Mouse (Mus musculus) lung, adult 2 months (tissue): Measurements from ENCODE around the gene Mterf1a. TPM values are rescaled to one million over a fixed set of nuclear protein-coding genes. Genes with fewer than 3 reads are reported as not detected.
"Not testable (repeated sequence)": the region's sequence is repeated elsewhere in the genome, so short reads cannot be mapped to it uniquely, and the experiment has no call there.

Experiments
- DNase-seq: peaks from one replicate; pipeline ENCODE4 v3.0.0; 2022
- H3K4me1 ChIP-seq: fragments of 200-500 bp; 2 replicates; pipeline ENCODE4 v1.6.1; 2011; ENCODE audit warnings: low read length; ENCODE audit not compliant: control insufficient read depth, insufficient read depth
- H3K4me3 ChIP-seq: fragments of 200-500 bp; replicated peaks from 2 replicates; pipeline ENCODE3; 2011; ENCODE audit warnings: low read depth, mild to moderate bottlenecking, control low read depth, low read length; ENCODE audit errors: extremely low read depth
- CTCF ChIP-seq: fragments of 200-500 bp; IDR thresholded peaks from 2 replicates; pipeline ENCODE4 v1.5.1; 2011; ENCODE audit warnings: mild to moderate bottlenecking, low read length, control low read depth; ENCODE audit not compliant: insufficient read depth
- POLR2A ChIP-seq: fragments of 200-500 bp; IDR thresholded peaks from 2 replicates; pipeline ENCODE4 v1.6.1; 2011; ENCODE audit warnings: low read depth, mild to moderate bottlenecking, control low read depth, low read length, borderline replicate concordance; ENCODE audit errors: extremely low read depth
- WGBS: fragments of 180-500 bp; shearing (Covaris S2); methylation state at CpG from one replicate; pipeline ENCODE4 v1.1.7; 2018; 5-methylcytosine and 5-hydroxymethylcytosine counted together
- polyA plus RNA-seq: library from polyadenylated mRNA; depleted of rRNA; stranded (reverse); fragments of >200 nt; gene quantifications from 2 replicates; pipeline ENCODE4 v1.2.3, GENCODE M21; 2012; rRNA removed

Mterf1a gene
- polyA plus RNA-seq = 1.1 and 1.7 TPM in 2 replicates

GRCm38 (mm10) chr5:3893459-3894293 is at the start of gene Mterf1a:
TSS of gene Mterf1a (minus strand) at chr5:3893933.
- H3K4me3 ChIP-seq = peak within 1 kb of the TSS; percentile 49
- not testable (repeated sequence) for H3K4me1 ChIP-seq
- peak; percentile 20 for DNase-seq
- WGBS = under 1% methylated on average over 10 of the region's 47 CpGs

- H3K4me3 ChIP-seq, H3K4me1 ChIP-seq, DNase-seq: not testable (repeated sequence)
- WGBS = 83% methylated on average over 4 of the region's 4 CpGs
Measured at GRCm38 (mm10) chr5:3943169-3943568, 49.4 kb upstream of the Mterf1a start.

- H3K4me3 ChIP-seq = no peak overlapping the region
- H3K4me1 ChIP-seq = peaks cover 6% of the 10 kb centered on the region; the same call in 1 of the 2 replicates
- DNase-seq = no peak
- 89% methylated on average over 2 of the region's 2 CpGs for WGBS
- no peak for TF ChIP-seq CTCF
- no peak for TF ChIP-seq POLR2A
Measured at GRCm38 (mm10) chr5:3941240-3941639, 47.5 kb upstream of the Mterf1a start.

GRCm38 (mm10) chr5:3939335-3939734 is 45.6 kb upstream of the Mterf1a start:
- Histone ChIP-seq H3K4me3 (no peak overlapping the region), H3K4me1 (peaks cover 8% of the 10 kb centered on the region; the same call in 1 of the 2 replicates)
- TF ChIP-seq CTCF (no peak), POLR2A (no peak)
- WGBS = 90% methylated on average over 5 of the region's 5 CpGs
- no peak for DNase-seq

- 81% methylated on average over 3 of the region's 3 CpGs for whole genome bisulfite sequencing
- TF ChIP-seq POLR2A (no peak), CTCF (no peak)
- no peak for DNase-seq
- Histone ChIP-seq H3K4me3 (no peak overlapping the region), H3K4me1 (peaks cover 8% of the 10 kb centered on the region; the same call in 1 of the 2 replicates)
Measured at GRCm38 (mm10) chr5:3938905-3939304, 45.2 kb upstream of the Mterf1a start.

- DNase-seq = no peak
- no peak for TF ChIP-seq POLR2A
- TF ChIP-seq CTCF = no peak
- Histone ChIP-seq H3K4me1 (peaks cover 8% of the 10 kb centered on the region; the same call in 1 of the 2 replicates), H3K4me3 (no peak overlapping the region)
- 68% methylated on average over 8 of the region's 8 CpGs for WGBS
Measured at GRCm38 (mm10) chr5:3935778-3936554, 42.2 kb upstream of the Mterf1a start.

GRCm38 (mm10) chr5:3935266-3935665 is 41.5 kb upstream of the Mterf1a start:
- 64% methylated on average over 5 of the region's 5 CpGs for WGBS
- no peak overlapping the region for H3K4me3 ChIP-seq
- TF ChIP-seq POLR2A (no peak), CTCF (no peak)
- no peak for DNase-seq
- H3K4me1 ChIP-seq = peaks cover 8% of the 10 kb centered on the region; the same call in 1 of the 2 replicates

GRCm38 (mm10) chr5:3933551-3933950 is 39.8 kb upstream of the Mterf1a start:
- TF ChIP-seq CTCF = no peak
- no peak for TF ChIP-seq POLR2A

GRCm38 (mm10) chr5:3931636-3932035 is 37.9 kb upstream of the Mterf1a start:
- no peak for DNase-seq

More at GRCm38 (mm10) chr5:3933551-3933950, 39.8 kb upstream of the Mterf1a start:
- WGBS = 92% methylated on average over 3 of the region's 3 CpGs
- no peak for DNase-seq
- no peak overlapping the region for H3K4me3 ChIP-seq
- H3K4me1 ChIP-seq = peaks cover 13% of the 10 kb centered on the region

More at GRCm38 (mm10) chr5:3931636-3932035, 37.9 kb upstream of the Mterf1a start:
- H3K4me1 ChIP-seq = peaks cover 11% of the 10 kb centered on the region
- 91% methylated on average over 3 of the region's 3 CpGs for WGBS
- no peak overlapping the region for H3K4me3 ChIP-seq
- TF ChIP-seq CTCF (no peak), POLR2A (no peak)
